Mouse (Mus musculus) lung, postnatal 10 days (tissue): Measurements from ENCODE around the gene Mfn1.

Experiments
- DNase-seq: peaks from one replicate; pipeline ENCODE4 v3.0.0; 2021

Mfn1 gene

GRCm38 (mm10) chr3:32614786-32615185, 85.5 kb downstream of the Mfn1 start:
- no peak for DNase-seq

GRCm38 (mm10) chr3:32615376-32615775, 86.1 kb downstream of the Mfn1 start:
- no peak for DNase-seq

DNA sequence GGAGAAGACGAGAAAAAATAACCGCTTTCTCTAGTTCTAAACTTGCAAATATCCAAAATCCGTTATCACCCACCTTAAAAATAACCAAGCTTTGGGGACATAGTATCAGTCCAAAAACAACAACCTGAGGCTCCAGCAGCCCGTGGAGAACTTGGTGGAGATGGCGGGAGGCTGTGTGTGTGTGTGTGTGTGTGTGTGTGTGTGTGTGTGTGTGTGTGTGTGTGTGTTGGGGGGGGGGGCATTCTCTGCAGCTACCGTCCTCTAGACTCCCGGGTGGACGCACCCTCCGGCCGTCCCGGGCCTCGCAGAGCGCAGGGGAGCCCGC, 86.7 kb downstream of the Mfn1 start:
- no peak for DNase-seq

DNA sequence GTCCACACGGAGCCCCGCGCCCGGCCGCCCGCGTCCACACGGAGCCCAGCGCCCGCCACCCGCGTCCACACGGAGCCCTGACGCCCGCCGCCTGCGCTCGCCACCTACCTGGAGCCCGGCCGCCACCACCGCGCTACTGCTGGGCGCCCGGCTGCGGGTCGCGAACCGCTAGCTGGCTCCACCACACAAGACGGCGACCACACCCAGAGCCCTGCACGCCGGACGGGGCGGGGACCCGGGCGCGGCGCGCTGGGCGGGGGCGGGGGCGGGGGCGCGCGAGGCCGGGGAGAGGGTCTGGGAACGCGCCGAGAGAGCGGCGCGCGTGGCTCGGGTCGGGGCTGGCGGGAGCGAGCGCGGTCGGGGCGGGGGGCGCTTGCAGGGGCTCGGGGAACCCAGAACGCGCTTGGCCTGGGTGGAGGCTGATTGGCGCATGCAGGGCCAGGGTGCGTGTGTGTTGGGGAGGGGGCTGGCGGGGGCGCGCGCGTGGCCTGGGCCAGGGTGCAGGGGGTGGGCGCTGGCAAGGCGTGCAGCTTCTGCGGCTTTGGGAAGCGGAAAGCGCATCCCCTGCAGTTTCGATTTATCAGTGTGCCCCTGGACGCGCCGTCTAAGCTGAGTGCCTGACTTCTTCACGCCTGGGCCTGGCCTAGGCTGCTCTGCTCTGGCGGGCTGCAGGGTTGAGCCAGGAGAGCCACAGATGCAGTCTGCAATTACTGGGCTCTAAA, 87.2 kb downstream of the Mfn1 start, which contains the start of gene Gnb4:
Gene Gnb4, minus strand, starts transcription at position 255 of the 722 bp plus-strand sequence.
- DNase-seq = peak; percentile 68

DNA sequence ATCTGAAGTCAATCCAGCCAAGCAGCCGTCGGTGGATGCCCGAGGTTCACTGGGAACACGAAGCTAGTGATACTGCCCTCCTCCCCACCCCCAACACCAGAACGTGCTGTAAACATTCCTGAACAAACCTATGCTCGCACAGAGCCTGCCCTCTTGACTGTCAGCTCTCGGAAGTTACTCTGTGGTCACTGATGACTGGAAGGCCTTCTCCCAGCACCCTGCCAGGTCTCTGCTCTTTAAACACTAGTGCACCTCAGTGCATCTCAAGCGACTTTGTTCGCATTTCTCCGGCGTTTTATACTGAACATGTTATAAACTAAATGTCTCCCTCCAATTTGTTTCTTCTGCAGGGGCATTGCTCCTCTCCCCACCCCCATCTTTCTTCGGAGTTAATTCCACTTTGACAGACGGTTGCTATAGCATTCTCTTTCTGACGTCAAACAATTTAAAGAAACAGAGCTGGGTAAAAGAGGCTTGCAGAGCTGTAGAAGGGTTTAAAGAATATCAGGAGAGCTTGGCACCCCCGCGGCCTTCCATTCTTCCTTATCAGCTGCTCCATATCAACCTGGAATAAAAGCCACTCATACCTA, 87.9 kb downstream of the Mfn1 start:
- no peak for DNase-seq

GRCm38 (mm10) chr3:32621658-32622057, 92.4 kb downstream of the Mfn1 start:
- no peak for DNase-seq

DNA sequence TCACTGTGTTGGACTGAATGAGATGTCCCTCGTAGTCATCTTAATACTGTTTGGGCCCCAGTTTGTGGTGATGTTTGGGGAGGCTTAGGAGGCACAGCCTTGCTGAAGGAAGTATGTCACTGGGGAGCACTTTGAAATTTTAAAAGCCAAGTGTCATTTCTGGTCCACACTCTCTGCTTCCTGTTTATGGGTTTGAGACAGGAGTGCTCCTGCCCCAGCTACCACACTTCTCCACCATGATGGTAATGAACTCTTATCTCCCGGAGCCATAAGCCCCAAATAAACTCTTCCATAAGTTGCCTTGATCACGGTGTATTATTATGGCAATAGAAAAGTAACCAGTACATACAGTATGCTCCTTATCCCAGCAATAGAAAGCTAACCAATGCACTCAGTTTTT, 92.8 kb downstream of the Mfn1 start:
- no peak for DNase-seq

DNA sequence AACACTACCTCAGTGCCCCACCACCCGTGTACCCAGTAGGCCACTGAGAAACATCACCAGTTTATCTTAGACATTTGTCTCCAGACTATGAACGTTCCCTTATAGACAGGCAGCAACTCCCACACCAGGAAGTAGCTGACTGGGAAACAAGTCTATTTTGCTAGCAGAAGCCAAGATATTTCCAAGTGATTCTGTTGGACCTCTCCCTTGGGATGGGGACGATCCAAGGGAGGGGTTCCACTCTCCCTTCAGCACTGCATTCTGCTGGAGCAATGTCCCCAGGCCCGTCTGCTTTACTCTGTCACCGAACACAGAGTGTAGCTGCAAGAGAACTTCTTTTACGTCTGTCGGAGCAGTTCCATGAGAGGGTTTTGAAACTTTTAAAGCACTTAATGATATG, 98.9 kb downstream of the Mfn1 start:
- DNase-seq = no peak
